Mouse (Mus musculus) megakaryocyte, embryonic 14.5 days (primary cell): Measurements from ENCODE around the gene Csnka2ip.

Experiments used
- FLI1 ChIP-seq: IDR thresholded peaks from 2 replicates; pipeline ENCODE4 v1.6.1; 2012; ENCODE audit warnings: low read length, inconsistent platforms, mixed read lengths
- GATA1 ChIP-seq: IDR thresholded peaks from 3 replicates; pipeline ENCODE4 v1.6.1; 2012; ENCODE audit warnings: mixed read lengths, low read length, inconsistent platforms, borderline replicate concordance

- TF ChIP-seq GATA1, result no peak
- TF ChIP-seq FLI1, result no peak
Observed at GRCm38 (mm10) chr16:64558518-64558917, 43.7 kb downstream of the Csnka2ip start.
